Mouse (Mus musculus) liver, adult 2 months (tissue): ENCODE measurements around the gene Csk.

Experiments
- CTCF ChIP-seq: fragments of 200-500 bp; IDR thresholded peaks from 2 replicates; pipeline ENCODE4 v1.5.1; 2011; ENCODE audit warnings: low read depth, low read length, control low read depth
- POLR2A ChIP-seq: fragments of 200-500 bp; IDR thresholded peaks from 2 replicates; pipeline ENCODE4 v1.6.1; 2011; ENCODE audit warnings: low read length, control low read depth; ENCODE audit not compliant: insufficient read depth; ENCODE audit errors: extremely low read depth

GRCm38 (mm10) chr9:57628717-57629116, 24.7 kb downstream of the Csk start:
- TF ChIP-seq CTCF (no peak), POLR2A (no peak)
